ENCODE assay signal across 8 mouse cellular contexts in the genomic region with DNA sequence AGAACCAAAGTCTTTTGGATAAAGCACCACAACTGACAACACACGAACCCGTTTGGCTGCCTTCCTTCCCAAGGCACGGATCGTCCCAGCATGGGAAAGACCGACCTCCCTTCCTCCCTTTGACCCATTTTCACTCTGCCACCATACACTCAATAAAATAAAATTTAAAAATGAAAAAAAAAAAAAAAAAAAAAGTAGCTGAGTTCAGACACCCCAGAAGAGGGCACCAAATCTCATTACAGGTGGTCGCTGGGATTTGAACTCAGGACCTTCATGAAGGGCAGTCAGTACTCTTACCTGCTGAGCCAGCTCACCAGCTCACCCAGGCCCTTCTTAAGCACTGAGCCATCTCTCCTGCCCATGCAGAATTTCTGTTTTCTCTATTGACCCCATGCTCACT. TPM values are rescaled to one million over a fixed set of nuclear protein-coding genes. Genes with fewer than 3 reads are reported as not detected.
DNase-seq lines count a peak whose midpoint lies in the region; ATAC-seq and TF ChIP-seq lines count a peak whose summit lies in the region.

No protein-coding gene starts in this region.

- H3K27ac ChIP-seq in forebrain, embryonic 13.5 days, result no peak overlapping the region
- H3K27ac ChIP-seq in forebrain, embryonic 14.5 days (ENCODE audit: low read depth, low read length), result no peak overlapping the region
- no peak overlapping the region for H3K27ac ChIP-seq in lung, embryonic 15.5 days
- no peak overlapping the region for H3K27ac ChIP-seq in intestine, embryonic 15.5 days
- H3K27ac ChIP-seq in stomach, embryonic 14.5 days (ENCODE audit: low read length), result no peak overlapping the region

- no peaks in the 10 kb centered on the region for H3K9me3 ChIP-seq in forebrain, embryonic 13.5 days (replicated peaks)
- no peaks in the 10 kb centered on the region; the same call in 1 of the 2 replicates for H3K9me3 ChIP-seq in forebrain, embryonic 14.5 days (replicated peaks; ENCODE audit: control insufficient read depth, low read length)
- H3K9me3 ChIP-seq in lung, embryonic 15.5 days, result no peaks in the 10 kb centered on the region
- H3K9me3 ChIP-seq in intestine, embryonic 15.5 days, result no peaks in the 10 kb centered on the region
- H3K9me3 ChIP-seq in stomach, embryonic 14.5 days (ENCODE audit: control insufficient read depth, low read depth, low read length), result no peaks in the 10 kb centered on the region

- no peak for ATAC-seq in forebrain, embryonic 13.5 days
- no peak for ATAC-seq in forebrain, embryonic 14.5 days
- ATAC-seq in lung, embryonic 15.5 days (ENCODE audit: borderline replicate concordance, extremely low read depth, low FRiP score, low TSS enrichment), result no peak
- no peak for ATAC-seq in intestine, embryonic 15.5 days
- no peak for ATAC-seq in stomach, embryonic 14.5 days (ENCODE audit: insufficient number of reproducible peaks, insufficient read depth, low FRiP score, low read depth)

- no peak for TF ChIP-seq CTCF in lung, adult 2 months (IDR thresholded peaks at IDR 0.05; ENCODE audit: insufficient read depth, low read length)

- no peak for DNase-seq in forebrain, embryonic 14.5 days (ENCODE audit: low spot score)
- no peak for DNase-seq in lung, adult 2 months
- DNase-seq in layer of hippocampus, postnatal 25 days (ENCODE audit: extremely low spot score in 1 of 2, low spot score in 1 of 2), result no peak
- no peak for DNase-seq in cerebellum, adult 11-12 months

- TF ChIP-seq POLR2A in lung, adult 2 months (IDR thresholded peaks at IDR 0.05; ENCODE audit: borderline replicate concordance, extremely low read depth, low read depth, low read length), result no peak

- no peaks in the 10 kb centered on the region for H3K36me3 ChIP-seq in forebrain, embryonic 13.5 days (ENCODE audit: poor library complexity, severe bottlenecking)
- no peaks in the 10 kb centered on the region for H3K36me3 ChIP-seq in forebrain, embryonic 14.5 days (ENCODE audit: control insufficient read depth, insufficient read depth, low read length)
- H3K36me3 ChIP-seq in lung, embryonic 15.5 days, result no peaks in the 10 kb centered on the region
- no peaks in the 10 kb centered on the region for H3K36me3 ChIP-seq in intestine, embryonic 15.5 days
- no peaks in the 10 kb centered on the region for H3K36me3 ChIP-seq in stomach, embryonic 14.5 days (ENCODE audit: control insufficient read depth, insufficient read depth, low read length)

- H3K4me2 ChIP-seq in forebrain, embryonic 13.5 days, result peak overlapping the region; percentile 46; the same call in 1 of the 2 replicates
- H3K4me2 ChIP-seq in forebrain, embryonic 14.5 days (ENCODE audit: low read length), result no peak overlapping the region
- H3K4me2 ChIP-seq in lung, embryonic 15.5 days, result peak overlapping the region; percentile 68
- peak overlapping the region; percentile 69 for H3K4me2 ChIP-seq in intestine, embryonic 15.5 days (replicated peaks)
- H3K4me2 ChIP-seq in stomach, embryonic 14.5 days (replicated peaks; ENCODE audit: low read depth, low read length), result peak overlapping the region; percentile 53

- H3K9ac ChIP-seq in forebrain, embryonic 13.5 days, result no peak overlapping the region
- H3K9ac ChIP-seq in forebrain, embryonic 14.5 days (ENCODE audit: low read length), result no peak overlapping the region; the same call in 1 of the 2 replicates
- no peak overlapping the region for H3K9ac ChIP-seq in lung, embryonic 15.5 days
- no peak overlapping the region for H3K9ac ChIP-seq in intestine, embryonic 15.5 days
- H3K9ac ChIP-seq in stomach, embryonic 14.5 days (replicated peaks; ENCODE audit: low read depth, low read length), result no peak overlapping the region

- H3K4me3 ChIP-seq in forebrain, embryonic 13.5 days, result no peak overlapping the region
- no peak overlapping the region for H3K4me3 ChIP-seq in forebrain, embryonic 14.5 days (ENCODE audit: low read depth, low read length)
- H3K4me3 ChIP-seq in lung, embryonic 15.5 days, result peak overlapping the region; percentile 37; the same call in 1 of the 2 replicates
- no peak overlapping the region for H3K4me3 ChIP-seq in lung, adult 2 months (replicated peaks; ENCODE audit: extremely low read depth, low read depth, low read length)
- H3K4me3 ChIP-seq in intestine, embryonic 15.5 days (replicated peaks), result no peak overlapping the region
- H3K4me3 ChIP-seq in stomach, embryonic 14.5 days (ENCODE audit: low read depth, low read length), result no peak overlapping the region

- peaks cover 12% of the 10 kb centered on the region; the same call in 1 of the 2 replicates for H3K4me1 ChIP-seq in forebrain, embryonic 13.5 days
- no peaks in the 10 kb centered on the region for H3K4me1 ChIP-seq in forebrain, embryonic 14.5 days (ENCODE audit: control insufficient read depth, insufficient read depth, low read length)
- H3K4me1 ChIP-seq in lung, embryonic 15.5 days, result peaks cover 15% of the 10 kb centered on the region; the same call in 1 of the 2 replicates
- H3K4me1 ChIP-seq in lung, adult 2 months (ENCODE audit: control insufficient read depth, insufficient read depth, low read length), result no peaks in the 10 kb centered on the region
- H3K4me1 ChIP-seq in intestine, embryonic 15.5 days (replicated peaks), result peaks cover 12% of the 10 kb centered on the region; the same call in 1 of the 2 replicates
- H3K4me1 ChIP-seq in stomach, embryonic 14.5 days (ENCODE audit: control insufficient read depth, insufficient read depth, low read length), result peaks cover 8% of the 10 kb centered on the region; the same call in 1 of the 2 replicates

- WGBS in forebrain, embryonic 13.5 days, result 49% methylated on average over 6 of the region's 6 CpGs
- 38% methylated on average over 6 of the region's 6 CpGs for WGBS in forebrain, embryonic 14.5 days
- WGBS in lung, embryonic 15.5 days, result 43% methylated on average over 6 of the region's 6 CpGs
- 34% methylated on average over 6 of the region's 6 CpGs for WGBS in lung, adult 2 months
- WGBS in intestine, embryonic 15.5 days, result 50% methylated on average over 6 of the region's 6 CpGs
- WGBS in stomach, embryonic 14.5 days, result 35% methylated on average over 6 of the region's 6 CpGs

- no peaks in the 10 kb centered on the region for H3K27me3 ChIP-seq in forebrain, embryonic 13.5 days
- no peaks in the 10 kb centered on the region for H3K27me3 ChIP-seq in forebrain, embryonic 14.5 days (replicated peaks; ENCODE audit: control insufficient read depth, insufficient read depth, low read length)
- no peaks in the 10 kb centered on the region for H3K27me3 ChIP-seq in lung, embryonic 15.5 days
- H3K27me3 ChIP-seq in intestine, embryonic 15.5 days (replicated peaks), result no peaks in the 10 kb centered on the region
- H3K27me3 ChIP-seq in stomach, embryonic 14.5 days (ENCODE audit: control insufficient read depth, insufficient read depth, low read length), result no peaks in the 10 kb centered on the region

RNA-seq across cellular contexts. Expression of gene Prpsap1, which starts 5.0 kb away (rescaled TPM):
- polyA plus RNA-seq in forebrain, embryonic 13.5 days (2015; fragmentation: Nextera tagmentation; extraction: Ambion mirVana), result 178 and 184 TPM in 2 replicates
- 138 and 153 TPM in 2 replicates for polyA plus RNA-seq in forebrain, embryonic 14.5 days (2014; fragmentation: Nextera tagmentation; extraction: Ambion mirVana)
- 180 and 187 TPM in 2 replicates for polyA plus RNA-seq in lung, embryonic 15.5 days (2015; fragmentation: Nextera tagmentation; extraction: Ambion mirVana)
- polyA plus RNA-seq in lung, adult 2 months (2012; rRNA removed), result 82.4 and 92.0 TPM in 2 replicates
- 210 and 225 TPM in 2 replicates for polyA plus RNA-seq in intestine, embryonic 15.5 days (2015; fragmentation: Nextera tagmentation; extraction: Ambion mirVana)
- 216 and 218 TPM in 2 replicates for polyA plus RNA-seq in stomach, embryonic 14.5 days (2014; fragmentation: Nextera tagmentation; extraction: Ambion mirVana)
- 10 to 100 TPM; 76.4 to 88.4 TPM for total RNA-seq in layer of hippocampus, postnatal 25 days (2021)

RNA-seq across cellular contexts. Expression of gene Sphk1, which starts 31.7 kb away (rescaled TPM):
- 0.98 and 2.2 TPM in 2 replicates for polyA plus RNA-seq in forebrain, embryonic 13.5 days (2015; fragmentation: Nextera tagmentation; extraction: Ambion mirVana)
- polyA plus RNA-seq in forebrain, embryonic 14.5 days (2014; fragmentation: Nextera tagmentation; extraction: Ambion mirVana), result 2.2 and 2.7 TPM in 2 replicates
- 6.2 and 6.9 TPM in 2 replicates for polyA plus RNA-seq in lung, embryonic 15.5 days (2015; fragmentation: Nextera tagmentation; extraction: Ambion mirVana)
- polyA plus RNA-seq in lung, adult 2 months (2012; rRNA removed), result 41.8 and 45.8 TPM in 2 replicates
- polyA plus RNA-seq in intestine, embryonic 15.5 days (2015; fragmentation: Nextera tagmentation; extraction: Ambion mirVana), result 5.4 and 6.4 TPM in 2 replicates
- 11.5 and 13.0 TPM in 2 replicates for polyA plus RNA-seq in stomach, embryonic 14.5 days (2014; fragmentation: Nextera tagmentation; extraction: Ambion mirVana)
- total RNA-seq in layer of hippocampus, postnatal 25 days (2021), result 1 to 10 TPM; 1.3 to 2.1 TPM

RNA-seq across cellular contexts. Expression of gene Qrich2, which starts 33.0 kb away (rescaled TPM):
- 0.09 TPM in 1 of 2 replicates, not detected in the other for polyA plus RNA-seq in forebrain, embryonic 13.5 days (2015; fragmentation: Nextera tagmentation; extraction: Ambion mirVana)
- not detected in 2 replicates for polyA plus RNA-seq in forebrain, embryonic 14.5 days (2014; fragmentation: Nextera tagmentation; extraction: Ambion mirVana)
- 0.08 TPM in 1 of 2 replicates, not detected in the other for polyA plus RNA-seq in lung, embryonic 15.5 days (2015; fragmentation: Nextera tagmentation; extraction: Ambion mirVana)
- polyA plus RNA-seq in lung, adult 2 months (2012; rRNA removed), result 0.11 and 0.18 TPM in 2 replicates
- 0.30 TPM in 1 of 2 replicates, not detected in the other for polyA plus RNA-seq in intestine, embryonic 15.5 days (2015; fragmentation: Nextera tagmentation; extraction: Ambion mirVana)
- 0.22 TPM in 1 of 2 replicates, not detected in the other for polyA plus RNA-seq in stomach, embryonic 14.5 days (2014; fragmentation: Nextera tagmentation; extraction: Ambion mirVana)
- not detected for total RNA-seq in layer of hippocampus, postnatal 25 days (2021)
